8 mouse cellular contexts compared by ENCODE assay signal in genomic region chr19:41262712-41263629, GRCm38 (mm10). TPM values are rescaled to one million over a fixed set of nuclear protein-coding genes. Genes with fewer than 3 reads are reported as not detected.
DNase-seq lines count a peak whose midpoint lies in the region; ATAC-seq lines count a peak whose summit lies in the region.

No protein-coding gene starts in this region.

- H3K9ac ChIP-seq in hindbrain, embryonic 13.5 days = peak overlapping the region; percentile 96

- H3K27me3 ChIP-seq in hindbrain, embryonic 13.5 days = 0 out of 2 replicates have a peak, but pooled peaks cover 4% of the 10 kb centered on the region

- no peaks in the 10 kb centered on the region for H3K36me3 ChIP-seq in hindbrain, embryonic 13.5 days

- H3K4me3 ChIP-seq in hindbrain, embryonic 13.5 days = peak overlapping the region; percentile 92

- H3K27ac ChIP-seq in hindbrain, embryonic 13.5 days = peak overlapping the region; percentile 98

- peak; percentile 50 for DNase-seq in T-cell, adult 2 months (ENCODE audit: low spot score)
- peak; percentile 69 to 74 for DNase-seq in cerebellum, postnatal 14 days
- peak; percentile 40 to 53 for DNase-seq in frontal cortex, postnatal 14 days (ENCODE audit: low spot score in 2 of 2)
- peak; percentile 67 to 71 for DNase-seq in layer of hippocampus, postnatal 36 days
- DNase-seq in lung, postnatal 36 days = peak; percentile 69
- peak; percentile 60 for DNase-seq in right cerebral cortex, adult 18-20 months
- peak; percentile 59 for DNase-seq in urinary bladder, postnatal 25 days (ENCODE audit: low spot score)

- WGBS in hindbrain, embryonic 13.5 days = 9% methylated on average over 36 of the region's 51 CpGs

- H3K9me3 ChIP-seq in hindbrain, embryonic 13.5 days = no peaks in the 10 kb centered on the region

- peak; percentile 90 for ATAC-seq in hindbrain, embryonic 13.5 days (ENCODE audit: low FRiP score)

- peak overlapping the region; percentile 77 for H3K4me2 ChIP-seq in hindbrain, embryonic 13.5 days

- peaks cover 41% of the 10 kb centered on the region for H3K4me1 ChIP-seq in hindbrain, embryonic 13.5 days (replicated peaks)

RNA-seq across cellular contexts. Expression of gene Tm9sf3, which starts 0.8 kb away (rescaled TPM):
- 91.3 and 99.0 TPM in 2 replicates for polyA plus RNA-seq in hindbrain, embryonic 13.5 days (2015; fragmentation: Nextera tagmentation; extraction: Ambion mirVana)
- total RNA-seq in layer of hippocampus, postnatal 36 days (2021) = 100 to 1,000 TPM; 121 to 128 TPM

RNA-seq across cellular contexts. Expression of gene Tll2, which starts 56.3 kb away (rescaled TPM):
- polyA plus RNA-seq in hindbrain, embryonic 13.5 days (2015; fragmentation: Nextera tagmentation; extraction: Ambion mirVana) = 0.44 and 0.60 TPM in 2 replicates
- under 1 TPM; 0.58 to 0.85 TPM for total RNA-seq in layer of hippocampus, postnatal 36 days (2021)

Comparison
In these comparisons a context has a peak if more than half of its experiments do, and no peak if none do; other contexts are left out.
1. Peak in every context shown above with its lines: DNase-seq, ATAC-seq, H3K4me3 ChIP-seq and H3K27ac ChIP-seq.